Mouse (Mus musculus): ENCODE results near the gene Phf13.

The Phf13 gene

DNA sequence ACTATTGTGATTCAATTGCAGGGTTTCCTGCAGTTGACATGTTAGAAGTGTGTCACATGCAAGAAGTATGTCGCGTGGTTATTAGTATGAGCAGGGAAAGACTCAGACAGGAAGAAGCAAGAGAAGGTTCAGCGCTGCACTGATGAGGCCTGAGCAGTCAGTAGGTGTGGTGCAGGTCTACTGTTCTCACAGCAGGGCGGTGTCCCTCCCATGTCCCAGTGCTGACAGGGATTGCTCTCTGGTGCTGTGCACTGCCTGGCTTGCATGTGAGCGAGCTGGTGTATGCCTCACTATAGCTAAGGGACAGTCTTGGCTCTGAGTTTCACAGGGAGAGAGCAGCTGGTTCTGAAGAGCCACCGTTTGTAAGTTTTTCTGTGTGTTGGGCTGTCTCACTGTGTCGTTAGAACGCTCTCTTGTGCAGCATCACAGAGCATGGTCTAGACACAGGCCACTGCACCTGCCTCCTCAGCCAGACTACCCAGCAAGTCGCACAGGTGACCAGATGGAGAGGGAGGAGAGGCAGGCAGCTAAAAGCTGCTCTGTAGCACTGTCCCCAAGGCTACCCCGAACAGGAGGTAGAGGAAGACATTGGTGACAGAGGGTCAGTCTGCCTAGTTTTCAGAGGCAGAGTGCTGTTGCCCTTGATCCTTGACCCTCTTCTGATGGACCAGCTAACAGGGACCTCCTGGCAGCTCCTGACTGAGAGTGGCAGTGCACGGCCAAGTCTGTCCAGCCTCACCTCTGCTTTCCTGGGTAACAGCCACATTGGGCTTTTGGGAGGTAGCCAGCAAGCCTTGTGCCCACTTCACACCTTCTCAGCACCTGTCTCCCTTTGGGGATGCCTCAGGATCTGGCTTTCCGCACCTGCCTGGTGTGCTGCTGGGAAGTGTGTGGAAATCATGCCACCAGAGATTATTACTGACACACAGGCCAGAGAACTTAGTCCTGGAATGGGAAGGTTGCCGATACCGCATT lies 47.3 kb downstream of the Phf13 start:
- DNase-seq (ENCODE audit: low read depth, low spot score), result peak; percentile 37

DNA sequence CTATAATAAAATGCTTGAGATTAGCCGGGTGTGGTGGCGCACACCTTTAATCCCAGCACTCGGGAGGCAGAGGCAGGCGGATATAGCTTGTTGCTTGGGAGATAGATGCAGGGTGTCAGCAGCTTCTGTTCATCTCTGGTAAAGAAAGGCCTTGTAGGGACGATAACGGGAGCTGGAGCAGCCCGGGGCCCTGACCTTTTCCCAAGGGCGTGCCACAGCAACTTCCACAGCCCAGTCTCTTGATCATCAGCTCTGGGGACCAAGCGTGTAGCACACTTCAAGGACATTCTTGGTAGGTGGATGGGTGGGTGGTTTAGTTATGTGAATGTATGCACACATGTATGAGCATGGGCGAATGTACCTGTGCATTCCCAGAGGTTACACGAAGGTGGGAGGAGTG lies 49.8 kb downstream of the Phf13 start:
- DNase-seq (ENCODE audit: low read depth, low spot score), result no peak

All from brain, adult 2 months (tissue).